Comparison of ENCODE assay signal across 12 mouse cellular contexts in genomic region chr1:157244453-157244790, GRCm38 (mm10).
A peak's percentile ranks its signal among the peaks of the same experiment; 100 is the strongest.
DNase-seq lines count a peak whose midpoint lies in the region; ATAC-seq and TF ChIP-seq lines count a peak whose summit lies in the region.
"Had no signal": no experiment of that assay in that cellular context is flagged by ENCODE, and none has a peak within 500 bp of the region (broad histone marks: within the 10 kb centered on the region; RNA-seq: fewer than 3 reads in every experiment).

No protein-coding gene starts in this region.

- intact Hi-C loops in left cerebral cortex, postnatal 25 days (cut with DNase I), result no loop called here

- H3K4me3 ChIP-seq in layer of hippocampus, adult 2 months, result peak overlapping the region; percentile 49
- H3K4me3 ChIP-seq in embryonic facial prominence, embryonic 12.5 days, result no peak overlapping the region
- H3K4me3 ChIP-seq in hindbrain, embryonic 13.5 days, result peak overlapping the region; percentile 45
- peak overlapping the region; percentile 13; the same call in 1 of the 2 replicates for H3K4me3 ChIP-seq in neural tube, embryonic 12.5 days
- H3K4me3 ChIP-seq: stomach, embryonic 15.5 days had no signal

- peak overlapping the region; percentile 91 for H3K27ac ChIP-seq in layer of hippocampus, adult 2 months
- peak overlapping the region; percentile 57; the same call in 1 of the 2 replicates for H3K27ac ChIP-seq in embryonic facial prominence, embryonic 12.5 days
- H3K27ac ChIP-seq in hindbrain, embryonic 13.5 days, result peak overlapping the region; percentile 95
- H3K27ac ChIP-seq in neural tube, embryonic 12.5 days, result peak overlapping the region; percentile 11; the same call in 1 of the 2 replicates
- H3K27ac ChIP-seq: stomach, embryonic 15.5 days had no signal

- peak overlapping the region; percentile 28; the same call in 1 of the 2 replicates for H3K4me2 ChIP-seq in embryonic facial prominence, embryonic 12.5 days (replicated peaks)
- H3K4me2 ChIP-seq in hindbrain, embryonic 13.5 days, result peak overlapping the region; percentile 58
- peak overlapping the region; percentile 52 for H3K4me2 ChIP-seq in neural tube, embryonic 12.5 days (replicated peaks)
- H3K4me2 ChIP-seq: stomach, embryonic 15.5 days had no signal

- H3K27me3 ChIP-seq in embryonic facial prominence, embryonic 12.5 days, result no peaks in the 10 kb centered on the region
- H3K27me3 ChIP-seq in hindbrain, embryonic 13.5 days, result no peaks in the 10 kb centered on the region
- no peaks in the 10 kb centered on the region for H3K27me3 ChIP-seq in neural tube, embryonic 12.5 days (replicated peaks)
- H3K27me3 ChIP-seq: stomach, embryonic 15.5 days had no signal

- TF ChIP-seq CTCF in layer of hippocampus, adult 2 months (conservative IDR thresholded peaks at IDR 0.05), result no peak

- no peaks in the 10 kb centered on the region for H3K36me3 ChIP-seq in embryonic facial prominence, embryonic 12.5 days
- no peaks in the 10 kb centered on the region for H3K36me3 ChIP-seq in hindbrain, embryonic 13.5 days
- no peaks in the 10 kb centered on the region for H3K36me3 ChIP-seq in neural tube, embryonic 12.5 days
- H3K36me3 ChIP-seq: stomach, embryonic 15.5 days had no signal

- peaks cover 8% of the 10 kb centered on the region; the same call in 1 of the 2 replicates for H3K4me1 ChIP-seq in embryonic facial prominence, embryonic 12.5 days
- peaks cover 13% of the 10 kb centered on the region; the same call in 1 of the 2 replicates for H3K4me1 ChIP-seq in hindbrain, embryonic 13.5 days (replicated peaks)
- H3K4me1 ChIP-seq in neural tube, embryonic 12.5 days, result peaks cover 7% of the 10 kb centered on the region; the same call in 1 of the 2 replicates
- H3K4me1 ChIP-seq: stomach, embryonic 15.5 days had no signal

- WGBS in embryonic facial prominence, embryonic 12.5 days, result 41% methylated on average over 5 of the region's 5 CpGs
- 18% methylated on average over 5 of the region's 5 CpGs for WGBS in hindbrain, embryonic 13.5 days
- WGBS in neural tube, embryonic 12.5 days, result 30% methylated on average over 5 of the region's 5 CpGs

- ATAC-seq in embryonic facial prominence, embryonic 12.5 days (ENCODE audit: insufficient number of reproducible peaks, insufficient read depth, low FRiP score, low TSS enrichment), result no peak
- peak; percentile 85 for ATAC-seq in hindbrain, embryonic 13.5 days (ENCODE audit: low FRiP score)
- peak; percentile 83 for ATAC-seq in neural tube, embryonic 12.5 days (ENCODE audit: low FRiP score, low read depth)
- ATAC-seq: activated CD4-positive, CD25-positive, alpha-beta regulatory T cell, adult 4 months; intestine, postnatal 0 days had no signal

- H3K9me3 ChIP-seq in embryonic facial prominence, embryonic 12.5 days, result no peaks in the 10 kb centered on the region
- H3K9me3 ChIP-seq in hindbrain, embryonic 13.5 days, result no peaks in the 10 kb centered on the region
- H3K9me3 ChIP-seq in neural tube, embryonic 12.5 days, result no peaks in the 10 kb centered on the region
- H3K9me3 ChIP-seq: stomach, embryonic 15.5 days had no signal

- DNase-seq in layer of hippocampus, adult 2 months (ENCODE audit: low spot score in 2 of 2), result no peak
- no peak for DNase-seq in layer of hippocampus, adult 11-12 months (ENCODE audit: low spot score)
- no peak for DNase-seq in testis, postnatal 14 days (ENCODE audit: low spot score)
- no peak for DNase-seq in spleen, adult 18-20 months
- no peak for DNase-seq in left cerebral cortex, postnatal 25 days (ENCODE audit: low spot score in 2 of 2)
- DNase-seq: cerebellum, adult 2 months had no signal

- no peak overlapping the region for H3K9ac ChIP-seq in embryonic facial prominence, embryonic 12.5 days
- peak overlapping the region; percentile 76 for H3K9ac ChIP-seq in hindbrain, embryonic 13.5 days
- peak overlapping the region; percentile 50 for H3K9ac ChIP-seq in neural tube, embryonic 12.5 days
- H3K9ac ChIP-seq: stomach, embryonic 15.5 days had no signal

Comparison
In these comparisons a context has a peak if more than half of its experiments do, and no peak if none do; other contexts are left out.
1. H3K27ac ChIP-seq: peak in every context shown above with its lines; median percentile 95 in hindbrain, embryonic 13.5 days; 91 in layer of hippocampus, adult 2 months; 57 in embryonic facial prominence, embryonic 12.5 days; 11 in neural tube, embryonic 12.5 days.